Mouse (Mus musculus): ENCODE data around the gene Sel1l3. TPM values are rescaled to one million over a fixed set of nuclear protein-coding genes. Genes with fewer than 3 reads are reported as not detected.

Gene Sel1l3
- polyA plus RNA-seq, 1 experiment = not detected

- TF ChIP-seq CTCF (IDR thresholded peaks at IDR 0.05; ENCODE audit: insufficient read depth, low read depth, low read length) (no peak), POLR2A (IDR thresholded peaks at IDR 0.05; ENCODE audit: insufficient read depth, low read depth, low read length) (no peak)
- 78% methylated on average over 4 of the region's 4 CpGs for WGBS
- H3K4me1 ChIP-seq (ENCODE audit: control insufficient read depth, insufficient read depth, low read length) = no peaks in the 10 kb centered on the region; the same call in 1 of the 2 replicates
- H3K27ac ChIP-seq (ENCODE audit: insufficient read depth, low read depth, low read length) = no peak overlapping the region
- H3K4me3 ChIP-seq (ENCODE audit: insufficient read depth, low read depth, low read length) = no peak overlapping the region
Measured at GRCm38 (mm10) chr5:53106731-53107130, 107.0 kb downstream of the Sel1l3 start.

- H3K27ac ChIP-seq (ENCODE audit: insufficient read depth, low read depth, low read length) = no peak overlapping the region
- TF ChIP-seq CTCF (IDR thresholded peaks at IDR 0.05; ENCODE audit: insufficient read depth, low read depth, low read length) (no peak), POLR2A (IDR thresholded peaks at IDR 0.05; ENCODE audit: insufficient read depth, low read depth, low read length) (no peak)
- H3K4me1 ChIP-seq (ENCODE audit: control insufficient read depth, insufficient read depth, low read length) = no peaks in the 10 kb centered on the region
- 67% methylated on average over 4 of the region's 4 CpGs for WGBS
- no peak overlapping the region for H3K4me3 ChIP-seq (ENCODE audit: insufficient read depth, low read depth, low read length)
Measured at GRCm38 (mm10) chr5:53106125-53106524, 107.6 kb downstream of the Sel1l3 start.

- WGBS = 75% methylated on average over 8 of the region's 8 CpGs
- no peak overlapping the region for H3K4me3 ChIP-seq (ENCODE audit: insufficient read depth, low read depth, low read length)
- no peak for TF ChIP-seq POLR2A (IDR thresholded peaks at IDR 0.05; ENCODE audit: insufficient read depth, low read depth, low read length)
- TF ChIP-seq CTCF (IDR thresholded peaks at IDR 0.05; ENCODE audit: insufficient read depth, low read depth, low read length) = no peak
- H3K4me1 ChIP-seq (ENCODE audit: control insufficient read depth, insufficient read depth, low read length) = no peaks in the 10 kb centered on the region
- H3K27ac ChIP-seq (ENCODE audit: insufficient read depth, low read depth, low read length) = no peak overlapping the region
Measured at GRCm38 (mm10) chr5:53105716-53106115, 108.0 kb downstream of the Sel1l3 start.

GRCm38 (mm10) chr5:53104177-53104855 lies 109.4 kb downstream of the Sel1l3 start:
- TF ChIP-seq POLR2A (IDR thresholded peaks at IDR 0.05; ENCODE audit: insufficient read depth, low read depth, low read length) (no peak), CTCF (IDR thresholded peaks at IDR 0.05; ENCODE audit: insufficient read depth, low read depth, low read length) (no peak)
- no peak overlapping the region for H3K27ac ChIP-seq (ENCODE audit: insufficient read depth, low read depth, low read length)
- WGBS = 89% methylated on average over 13 of the region's 13 CpGs
- no peaks in the 10 kb centered on the region for H3K4me1 ChIP-seq (ENCODE audit: control insufficient read depth, insufficient read depth, low read length)
- no peak overlapping the region for H3K4me3 ChIP-seq (ENCODE audit: insufficient read depth, low read depth, low read length)

- TF ChIP-seq CTCF (IDR thresholded peaks at IDR 0.05; ENCODE audit: insufficient read depth, low read depth, low read length) (no peak), POLR2A (IDR thresholded peaks at IDR 0.05; ENCODE audit: insufficient read depth, low read depth, low read length) (no peak)
- WGBS = 85% methylated on average over 12 of the region's 12 CpGs
- no peak overlapping the region for H3K4me3 ChIP-seq (ENCODE audit: insufficient read depth, low read depth, low read length)
- H3K27ac ChIP-seq (ENCODE audit: insufficient read depth, low read depth, low read length) = no peak overlapping the region
- H3K4me1 ChIP-seq (ENCODE audit: control insufficient read depth, insufficient read depth, low read length) = no peaks in the 10 kb centered on the region
Measured at GRCm38 (mm10) chr5:53101848-53102473, 111.8 kb downstream of the Sel1l3 start.

GRCm38 (mm10) chr5:53091331-53091730 lies 122.4 kb downstream of the Sel1l3 start:
- no peak for TF ChIP-seq CTCF (IDR thresholded peaks at IDR 0.05; ENCODE audit: insufficient read depth, low read depth, low read length)
- TF ChIP-seq POLR2A (IDR thresholded peaks at IDR 0.05; ENCODE audit: insufficient read depth, low read depth, low read length) = no peak
- Histone ChIP-seq H3K27ac (ENCODE audit: insufficient read depth, low read depth, low read length) (no peak overlapping the region), H3K4me3 (ENCODE audit: insufficient read depth, low read depth, low read length) (no peak overlapping the region), H3K4me1 (ENCODE audit: control insufficient read depth, insufficient read depth, low read length) (no peaks in the 10 kb centered on the region)
- WGBS = 76% methylated on average over 3 of the region's 3 CpGs

GRCm38 (mm10) chr5:53087452-53087851 lies 126.3 kb downstream of the Sel1l3 start:
- no peak overlapping the region for H3K27ac ChIP-seq (ENCODE audit: insufficient read depth, low read depth, low read length)
- TF ChIP-seq CTCF (IDR thresholded peaks at IDR 0.05; ENCODE audit: insufficient read depth, low read depth, low read length) = no peak
- TF ChIP-seq POLR2A (IDR thresholded peaks at IDR 0.05; ENCODE audit: insufficient read depth, low read depth, low read length) = no peak
- 87% methylated on average over 7 of the region's 7 CpGs for WGBS
- H3K4me1 ChIP-seq (ENCODE audit: control insufficient read depth, insufficient read depth, low read length) = no peaks in the 10 kb centered on the region
- no peak overlapping the region for H3K4me3 ChIP-seq (ENCODE audit: insufficient read depth, low read depth, low read length)

- TF ChIP-seq POLR2A (IDR thresholded peaks at IDR 0.05; ENCODE audit: insufficient read depth, low read depth, low read length) (no peak), CTCF (IDR thresholded peaks at IDR 0.05; ENCODE audit: insufficient read depth, low read depth, low read length) (no peak)
- Histone ChIP-seq H3K27ac (ENCODE audit: insufficient read depth, low read depth, low read length) (no peak overlapping the region), H3K4me3 (ENCODE audit: insufficient read depth, low read depth, low read length) (no peak overlapping the region), H3K4me1 (ENCODE audit: control insufficient read depth, insufficient read depth, low read length) (no peaks in the 10 kb centered on the region)
- 79% methylated on average over 4 of the region's 4 CpGs for WGBS
Measured at GRCm38 (mm10) chr5:53078453-53078852, 135.3 kb downstream of the Sel1l3 start.

GRCm38 (mm10) chr5:53074553-53074952 lies 139.2 kb downstream of the Sel1l3 start:
- no peak overlapping the region for H3K4me3 ChIP-seq (ENCODE audit: insufficient read depth, low read depth, low read length)
- 87% methylated on average over 6 of the region's 6 CpGs for WGBS
- H3K27ac ChIP-seq (ENCODE audit: insufficient read depth, low read depth, low read length) = no peak overlapping the region
- H3K4me1 ChIP-seq (ENCODE audit: control insufficient read depth, insufficient read depth, low read length) = no peaks in the 10 kb centered on the region
- TF ChIP-seq CTCF (IDR thresholded peaks at IDR 0.05; ENCODE audit: insufficient read depth, low read depth, low read length) = no peak
